Mouse (Mus musculus) liver, adult 2 months (tissue): ENCODE results near the gene Itgae. TPM values are rescaled to one million over a fixed set of nuclear protein-coding genes. Genes with fewer than 3 reads are reported as not detected.
"Not testable (repeated sequence)": the region's sequence is repeated elsewhere in the genome, so short reads cannot be mapped to it uniquely, and the experiment has no call there.

Source experiments
- DNase-seq: peaks from one replicate; pipeline ENCODE4 v3.0.0-alpha.2; 2011; ENCODE audit warnings: low read depth, low spot score; ENCODE audit errors: extremely low read depth
- H3K27ac ChIP-seq: fragments of 200-500 bp; replicated peaks from 2 replicates; pipeline ENCODE4 v1.5.1; 2012; ENCODE audit warnings: low read depth, mild to moderate bottlenecking, control low read depth, inconsistent platforms, low read length; ENCODE audit not compliant: insufficient read depth
- H3K27me3 ChIP-seq: fragments of 200-500 bp; 2 replicates; pipeline ENCODE4 v1.6.1; 2012; ENCODE audit warnings: mild to moderate bottlenecking, moderate library complexity, low read length, inconsistent platforms; ENCODE audit not compliant: control insufficient read depth, insufficient read depth
- H3K36me3 ChIP-seq: fragments of 200-500 bp; 2 replicates; pipeline ENCODE4 v1.6.1; 2012; ENCODE audit warnings: low read length, inconsistent platforms; ENCODE audit not compliant: control insufficient read depth, insufficient read depth
- H3K4me1 ChIP-seq: fragments of 200-500 bp; 2 replicates; pipeline ENCODE4 v1.6.1; 2011; ENCODE audit warnings: low read length; ENCODE audit not compliant: control insufficient read depth, insufficient read depth
- H3K4me3 ChIP-seq: fragments of 200-500 bp; 2 replicates; pipeline ENCODE4 v1.5.1; 2011; ENCODE audit warnings: low read depth, mild to moderate bottlenecking, control low read depth, low read length, moderate library complexity; ENCODE audit not compliant: insufficient read depth
- H3K79me2 ChIP-seq: fragments of 200-500 bp; 2 replicates; pipeline ENCODE4 v1.6.1; 2012; ENCODE audit warnings: inconsistent platforms, mild to moderate bottlenecking, low read length, moderate library complexity; ENCODE audit not compliant: control insufficient read depth, insufficient read depth
- H3K9ac ChIP-seq: fragments of 200-500 bp; 2 replicates; pipeline ENCODE4 v1.6.1; 2012; ENCODE audit warnings: low read depth, mild to moderate bottlenecking, control low read depth, inconsistent platforms, low read length
- CTCF ChIP-seq: fragments of 200-500 bp; IDR thresholded peaks from 2 replicates; pipeline ENCODE4 v1.5.1; 2011; ENCODE audit warnings: low read depth, low read length, control low read depth
- POLR2A ChIP-seq: fragments of 200-500 bp; IDR thresholded peaks from 2 replicates; pipeline ENCODE4 v1.6.1; 2011; ENCODE audit warnings: low read length, control low read depth; ENCODE audit not compliant: insufficient read depth; ENCODE audit errors: extremely low read depth
- WGBS: fragments of 180-500 bp; shearing (Covaris S2); methylation state at CpG from one replicate; pipeline ENCODE4 v1.1.7; 2018; 5-methylcytosine and 5-hydroxymethylcytosine counted together
- polyA plus RNA-seq: library from polyadenylated mRNA; depleted of rRNA; stranded (reverse); fragments of >200 nt; gene quantifications from 2 replicates; pipeline ENCODE4 v1.2.3, GENCODE M21; 2012
- total RNA-seq: library from RNA; depleted of rRNA; stranded (reverse); fragments of >200 nt; gene quantifications from 2 replicates; pipeline ENCODE4 v1.2.3, GENCODE M21; 2014

Itgae gene
- total and polyA plus RNA-seq, 2 experiments = 0.17 to 0.18 TPM

DNA sequence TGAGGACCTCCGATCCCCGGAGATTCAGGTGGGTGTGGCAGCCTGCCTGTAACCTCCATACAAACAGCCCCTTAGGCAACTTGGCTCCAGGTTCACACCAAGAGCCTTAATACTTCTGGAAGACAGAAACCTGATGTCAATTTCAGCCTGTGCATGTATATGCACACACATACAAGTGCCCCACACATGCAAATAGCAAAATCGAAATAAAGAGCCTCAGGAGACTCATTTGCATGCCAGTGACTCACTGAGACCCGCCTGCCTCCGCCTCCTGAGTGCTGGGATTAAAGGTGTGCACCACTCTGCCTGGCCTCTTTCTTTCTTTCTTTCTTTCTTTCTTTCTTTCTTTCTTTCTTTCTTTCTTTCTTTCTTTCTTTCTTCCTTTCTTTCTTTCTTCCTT is 8.5 kb downstream of the Itgae start:
- no peaks in the 10 kb centered on the region for H3K4me1 ChIP-seq
- H3K4me3 ChIP-seq = no peak overlapping the region
- TF ChIP-seq POLR2A (no peak), CTCF (no peak)
- H3K9ac ChIP-seq = no peak overlapping the region
- no peaks in the 10 kb centered on the region for H3K27me3 ChIP-seq
- WGBS = 71% methylated on average over 5 of the region's 5 CpGs
- no peaks in the 10 kb centered on the region for H3K79me2 ChIP-seq
- H3K27ac ChIP-seq = no peak overlapping the region
- DNase-seq = no peak
- no peaks in the 10 kb centered on the region for H3K36me3 ChIP-seq

- H3K27ac ChIP-seq = no peak overlapping the region
- no peaks in the 10 kb centered on the region for H3K36me3 ChIP-seq
- no peaks in the 10 kb centered on the region for H3K4me1 ChIP-seq
- DNase-seq = no peak
- H3K27me3 ChIP-seq = no peaks in the 10 kb centered on the region
- WGBS = 80% methylated on average over 14 of the region's 14 CpGs
- no peak overlapping the region for H3K9ac ChIP-seq
- H3K4me3 ChIP-seq = no peak overlapping the region
- H3K79me2 ChIP-seq = no peaks in the 10 kb centered on the region
- no peak for TF ChIP-seq CTCF
- no peak for TF ChIP-seq POLR2A
These were observed 9.8 kb downstream of the Itgae start for GRCm38 (mm10) chr11:73099976-73100750.

DNA sequence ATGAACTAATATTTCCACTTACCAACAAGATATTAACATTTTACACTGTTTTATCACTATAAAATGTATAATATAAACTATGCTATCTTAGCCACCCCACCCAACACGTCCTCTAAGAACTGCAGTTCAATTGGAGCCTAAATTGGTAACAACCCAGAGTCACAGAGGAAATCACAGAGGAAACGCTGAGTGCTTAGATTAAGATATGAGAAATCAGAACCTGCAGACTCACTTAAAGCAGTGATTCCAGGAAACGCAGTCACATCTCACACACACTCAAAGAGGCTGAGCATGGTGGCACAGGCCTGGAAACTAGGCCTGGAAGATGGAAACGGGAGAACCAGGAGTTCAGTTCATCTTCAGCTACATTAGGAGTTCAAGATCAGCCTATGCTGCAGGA is 10.9 kb downstream of the Itgae start:
- Histone ChIP-seq H3K36me3 (no peaks in the 10 kb centered on the region), H3K27ac (no peak overlapping the region), H3K4me1 (no peaks in the 10 kb centered on the region), H3K9ac (no peak overlapping the region), H3K79me2 (no peaks in the 10 kb centered on the region), H3K4me3 (no peak overlapping the region), H3K27me3 (no peaks in the 10 kb centered on the region)
- no peak for TF ChIP-seq CTCF
- TF ChIP-seq POLR2A = no peak
- 68% methylated on average over 4 of the region's 4 CpGs for WGBS
- DNase-seq = no peak

DNA sequence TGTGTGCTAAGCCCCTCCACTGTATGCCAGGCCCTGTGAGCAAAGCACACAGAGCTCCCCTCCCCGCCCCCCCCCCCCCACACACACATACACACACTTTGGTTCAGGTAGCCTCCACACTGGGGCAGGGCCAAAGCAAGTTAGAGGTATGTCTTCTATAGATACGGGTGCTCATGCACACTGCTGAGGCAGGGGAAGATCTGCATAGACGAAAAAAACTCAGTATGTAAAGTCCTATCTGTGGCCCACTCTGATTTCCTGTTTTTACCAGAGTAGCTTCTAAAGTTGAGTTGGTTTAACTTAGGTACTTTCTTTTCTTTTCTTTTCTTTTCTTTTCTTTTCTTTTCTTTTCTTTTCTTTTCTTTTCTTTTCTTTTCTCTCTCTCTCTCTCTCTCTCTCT is 14.9 kb downstream of the Itgae start:
- Histone ChIP-seq H3K9ac (no peak overlapping the region), H3K36me3 (no peaks in the 10 kb centered on the region), H3K27ac (no peak overlapping the region), H3K4me3 (no peak overlapping the region), H3K79me2 (no peaks in the 10 kb centered on the region), H3K4me1 (no peaks in the 10 kb centered on the region; the same call in 1 of the 2 replicates), H3K27me3 (no peaks in the 10 kb centered on the region)
- TF ChIP-seq CTCF = no peak
- no peak for TF ChIP-seq POLR2A
- WGBS = 66% methylated on average over 3 of the region's 3 CpGs
- no peak for DNase-seq

GRCm38 (mm10) chr11:73107358-73107757 is 17.0 kb downstream of the Itgae start:
- DNase-seq = not testable (repeated sequence)
- TF ChIP-seq CTCF = peak; percentile 15; the same call in 1 of the 2 replicates

GRCm38 (mm10) chr11:73108195-73108897 is 18.0 kb downstream of the Itgae start:
- no peak overlapping the region for H3K4me3 ChIP-seq
- H3K4me1 ChIP-seq = no peaks in the 10 kb centered on the region; the same call in 1 of the 2 replicates
- H3K79me2 ChIP-seq = no peaks in the 10 kb centered on the region
- TF ChIP-seq CTCF (no peak), POLR2A (no peak)
- no peaks in the 10 kb centered on the region for H3K27me3 ChIP-seq
- H3K9ac ChIP-seq = no peak overlapping the region
- WGBS = 77% methylated on average over 5 of the region's 5 CpGs
- no peaks in the 10 kb centered on the region for H3K36me3 ChIP-seq
- peak overlapping the region; percentile 42; the same call in 1 of the 2 replicates for H3K27ac ChIP-seq
- no peak for DNase-seq

More at GRCm38 (mm10) chr11:73107358-73107757, 17.0 kb downstream of the Itgae start:
- 39% methylated on average over 3 of the region's 3 CpGs for WGBS
- not testable (repeated sequence) for H3K4me3 ChIP-seq, H3K27me3 ChIP-seq, H3K79me2 ChIP-seq, H3K9ac ChIP-seq, H3K27ac ChIP-seq, H3K36me3 ChIP-seq, H3K4me1 ChIP-seq
